Mouse (Mus musculus) stomach, postnatal 0 days (tissue): ENCODE data around the gene Ppp2r5a.

Experiments
- CTCF ChIP-seq: IDR thresholded peaks from 2 replicates; pipeline ENCODE4 v1.5.1; 2016; ENCODE audit warnings: antibody characterized with exemption, low read depth, mild to moderate bottlenecking, moderate library complexity
- EP300 ChIP-seq: optimal IDR thresholded peaks from 2 replicates; pipeline ENCODE3; 2016; ENCODE audit warnings: antibody characterized with exemption

GRCm38 (mm10) chr1:191423201-191423600, 20.1 kb upstream of the Ppp2r5a start:
- TF ChIP-seq CTCF (no peak), EP300 (no peak)
